Mouse (Mus musculus): ENCODE measurements at regions not wholly inside any gene's neighbourhood (a gene's known extent, or its start where the extent isn't known, plus 50 kb on each side); places are given as distances from the start of the nearest gene placed in this dataset.

DNA sequence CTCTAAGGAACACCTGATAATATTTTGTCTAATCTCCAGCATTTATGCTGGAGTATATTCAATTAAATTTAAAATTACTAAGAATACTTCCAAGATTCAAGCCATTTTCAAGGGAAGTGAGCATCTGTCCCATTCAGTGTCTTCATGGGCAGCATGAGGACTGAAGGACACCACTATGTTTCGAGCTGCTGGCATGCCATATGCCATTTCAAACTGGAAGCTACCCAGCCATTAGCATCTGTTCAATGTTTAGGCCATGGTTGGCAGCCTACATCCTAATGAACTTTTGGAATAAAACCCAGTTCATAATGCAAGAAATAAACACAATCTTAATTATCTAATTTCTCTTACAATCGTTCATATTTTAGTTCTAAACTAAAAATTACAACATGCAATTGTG is 371.5 kb upstream of the 4933412E24Rik start:
- TF ChIP-seq CTCF (conservative IDR thresholded peaks at IDR 0.05; ENCODE audit: insufficient read depth, insufficient read length, low read depth, low read length), result no peak
- TF ChIP-seq POLR2A (IDR thresholded peaks at IDR 0.05; ENCODE audit: low read depth, low read length), result no peak
- Histone ChIP-seq H3K4me3 (ENCODE audit: insufficient read depth, low read depth, low read length) (no peak overlapping the region), H3K4me1 (ENCODE audit: control insufficient read depth, insufficient read depth, low read length) (no peaks in the 10 kb centered on the region), H3K27ac (ENCODE audit: insufficient read depth, low read depth, low read length) (no peak overlapping the region), H3K27me3 (replicated peaks; ENCODE audit: control insufficient read depth, insufficient read depth, low read length) (no peaks in the 10 kb centered on the region; the same call in 1 of the 2 replicates), H3K36me3 (ENCODE audit: control insufficient read depth, insufficient read depth, low read length) (no peaks in the 10 kb centered on the region)
- 90% methylated on average over 2 of the region's 2 CpGs for WGBS
- DNase-seq, result no peak
